Mouse (Mus musculus) testis, adult 2 months (tissue): ENCODE data around the gene Gse1.

Source experiments
- CTCF ChIP-seq: fragments of 200-500 bp; IDR thresholded peaks from 2 replicates; pipeline ENCODE4 v1.5.1; 2012; ENCODE audit warnings: low read depth, mild to moderate bottlenecking, inconsistent platforms, low read length, moderate library complexity; ENCODE audit not compliant: control insufficient read depth, insufficient read depth, insufficient replicate concordance
- POLR2A ChIP-seq: fragments of 200-500 bp; IDR thresholded peaks from 2 replicates; pipeline ENCODE4 v1.6.1; 2012; ENCODE audit warnings: low read depth, mild to moderate bottlenecking, inconsistent platforms, low read length, moderate library complexity; ENCODE audit not compliant: control insufficient read depth

DNA sequence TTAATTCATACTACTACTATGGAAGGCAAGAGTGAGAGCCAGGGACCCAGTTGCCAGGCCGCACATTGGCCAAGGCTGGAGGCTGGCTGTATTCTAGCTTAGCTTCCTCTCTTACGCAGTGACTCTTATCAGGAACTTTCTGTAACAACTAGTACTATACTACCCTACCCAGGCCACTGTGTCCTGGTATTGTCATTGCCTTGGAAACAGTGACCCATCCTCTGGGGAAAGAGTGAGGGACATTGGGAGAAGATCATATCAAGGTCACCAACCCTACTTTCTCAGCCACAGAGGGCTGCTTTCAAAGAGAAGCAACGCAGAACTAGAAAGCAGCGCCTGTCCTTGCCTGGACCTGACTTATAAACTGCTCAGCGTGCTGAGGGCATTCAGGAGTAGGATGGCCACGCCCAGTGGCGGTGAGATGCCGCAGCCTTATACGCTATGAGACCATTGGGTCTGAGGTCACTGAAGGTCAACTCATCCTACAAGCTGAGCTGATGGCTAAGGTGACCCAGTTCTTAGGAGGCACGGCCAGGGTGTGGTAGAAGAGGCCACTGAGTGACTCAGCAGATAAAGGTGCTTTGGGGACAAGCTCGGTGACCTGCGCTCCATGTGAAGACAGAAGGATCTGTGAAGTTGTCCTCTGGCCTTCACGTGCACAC lies 100.2 kb downstream of the Gse1 start:
- TF ChIP-seq POLR2A (no peak), CTCF (no peak)
